Mouse (Mus musculus) thymus, postnatal 0 days (tissue): ENCODE data around the gene Col20a1. TPM values are rescaled to one million over a fixed set of nuclear protein-coding genes. Genes with fewer than 3 reads are reported as not detected.
A peak's percentile ranks its signal among the peaks of the same experiment; 100 is the strongest.

Experiments
- DNase-seq: peaks from one replicate; pipeline ENCODE4 v3.0.0-alpha.2; 2015; ENCODE audit warnings: low spot score
- polyA plus RNA-seq: library from polyadenylated mRNA; unstranded; fragments of >200 nt; fragmentation: Nextera tagmentation; extraction: Ambion mirVana; gene quantifications from 2 replicates; pipeline ENCODE4 v1.2.1, GENCODE M21; 2015

Gene Col20a1
- polyA plus RNA-seq, 1 experiment from 2014 or later, result 0.57 TPM

GRCm38 (mm10) chr2:180994360-180994759 is 8.0 kb downstream of the Col20a1 start:
- no peak for DNase-seq

DNA sequence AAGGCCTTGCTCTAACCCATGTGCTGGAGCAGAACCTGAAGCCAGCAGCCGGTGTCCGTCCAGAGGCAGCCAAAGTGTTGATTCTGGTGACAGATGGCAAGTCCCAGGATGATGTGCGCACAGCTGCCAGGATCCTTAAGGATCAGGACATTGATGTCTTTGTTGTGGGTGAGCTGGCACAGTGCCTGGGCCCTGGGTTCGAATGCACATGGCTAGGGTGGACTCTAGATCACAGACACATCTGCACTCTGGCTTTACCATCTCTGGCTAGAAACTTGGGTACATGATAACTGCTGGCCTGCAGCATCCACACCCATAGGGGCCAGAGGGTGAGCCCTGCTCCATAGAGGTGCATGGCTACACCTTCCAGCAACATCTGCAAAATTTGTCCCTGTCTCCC is 9.1 kb downstream of the Col20a1 start:
- no peak for DNase-seq

GRCm38 (mm10) chr2:180996436-180996835 is 10.1 kb downstream of the Col20a1 start:
- DNase-seq, result peak; percentile 31

- no peak for DNase-seq
Observed at GRCm38 (mm10) chr2:180996905-180997304, 10.6 kb downstream of the Col20a1 start.

DNA sequence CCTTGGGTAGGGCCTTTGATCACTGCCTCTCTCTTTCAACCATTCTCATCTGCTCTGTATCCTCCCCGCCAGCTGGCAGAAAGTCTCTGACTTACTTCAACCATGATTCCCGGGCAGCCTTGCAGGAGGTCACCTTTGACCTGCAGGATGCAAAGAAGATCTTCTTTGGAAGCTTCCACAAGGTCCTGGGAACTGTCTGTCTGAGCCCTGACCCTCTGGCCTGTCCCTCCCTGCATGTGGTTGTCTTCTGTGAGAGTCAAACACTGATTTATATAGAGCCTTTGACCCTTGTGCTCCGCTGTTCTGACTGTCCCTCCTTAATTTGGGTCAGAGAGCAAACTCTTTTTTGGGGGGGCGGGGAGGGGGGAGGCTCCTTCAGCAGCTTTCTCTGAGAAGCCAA is 20.7 kb downstream of the Col20a1 start:
- DNase-seq, result no peak

DNA sequence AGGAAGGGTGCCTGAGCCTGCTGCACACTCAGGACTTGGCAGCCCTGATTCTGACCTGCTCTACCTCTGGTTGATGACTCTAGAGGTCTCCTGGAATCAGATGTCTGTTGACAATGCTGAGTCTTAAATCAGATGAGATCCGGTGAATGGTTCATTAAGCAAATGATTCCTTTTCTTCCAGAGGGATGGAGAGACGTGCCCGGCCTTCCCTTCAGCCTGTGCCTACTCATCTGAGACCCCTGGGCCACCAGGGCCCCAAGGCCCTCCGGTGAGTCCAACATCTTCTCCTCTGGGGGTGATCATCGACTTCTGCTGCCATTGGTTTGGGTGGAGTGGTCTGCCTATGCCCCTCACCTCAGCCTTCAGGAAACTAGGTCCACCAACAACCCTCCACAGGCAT is 22.0 kb downstream of the Col20a1 start:
- no peak for DNase-seq

DNA sequence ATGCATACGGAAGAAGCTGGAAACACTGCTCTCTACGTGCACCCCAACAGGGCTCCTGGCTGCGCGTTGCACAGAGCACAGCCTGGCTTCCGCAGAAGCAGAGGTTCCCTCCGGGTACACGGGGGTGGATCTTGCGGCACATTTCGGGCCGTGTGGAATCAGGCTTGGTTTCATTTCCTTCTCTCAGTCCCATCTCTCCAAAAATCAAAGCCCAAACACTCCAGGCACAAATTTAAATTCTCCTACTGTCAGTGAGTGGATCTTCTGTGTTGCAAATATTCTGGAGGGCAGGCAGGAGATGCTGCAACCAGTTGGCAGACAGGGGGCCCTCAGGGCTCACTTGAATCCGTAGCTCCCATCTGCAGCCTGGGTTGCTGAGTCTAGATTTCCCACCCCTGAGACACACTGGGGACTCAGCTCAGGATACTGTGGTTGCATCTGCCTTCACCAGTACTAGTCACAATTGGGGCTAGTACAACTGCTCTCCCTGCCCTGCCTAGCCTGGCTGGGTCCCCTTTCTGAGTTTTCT is 45.1 kb downstream of the Col20a1 start:
- no peak for DNase-seq

DNA sequence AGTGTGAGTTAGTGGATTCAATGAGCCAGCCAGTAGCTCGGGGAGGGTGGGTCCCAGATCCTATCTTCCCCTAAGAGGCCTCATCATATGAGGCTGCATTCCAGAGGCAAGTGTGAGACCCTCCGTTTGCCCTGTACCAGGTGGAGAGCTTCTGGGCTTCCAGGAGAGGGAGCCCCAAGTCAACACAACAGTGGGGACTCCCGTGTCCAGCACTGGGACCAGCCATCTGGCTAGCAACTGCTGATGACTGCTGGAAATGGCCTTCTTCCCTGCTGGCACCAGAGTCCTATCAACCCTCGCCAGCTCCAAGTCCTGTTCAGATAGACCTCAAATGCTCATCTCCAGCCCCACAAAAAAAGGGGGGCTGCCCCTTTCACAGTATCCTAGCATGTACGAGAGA is 46.1 kb downstream of the Col20a1 start:
- DNase-seq, result no peak

DNA sequence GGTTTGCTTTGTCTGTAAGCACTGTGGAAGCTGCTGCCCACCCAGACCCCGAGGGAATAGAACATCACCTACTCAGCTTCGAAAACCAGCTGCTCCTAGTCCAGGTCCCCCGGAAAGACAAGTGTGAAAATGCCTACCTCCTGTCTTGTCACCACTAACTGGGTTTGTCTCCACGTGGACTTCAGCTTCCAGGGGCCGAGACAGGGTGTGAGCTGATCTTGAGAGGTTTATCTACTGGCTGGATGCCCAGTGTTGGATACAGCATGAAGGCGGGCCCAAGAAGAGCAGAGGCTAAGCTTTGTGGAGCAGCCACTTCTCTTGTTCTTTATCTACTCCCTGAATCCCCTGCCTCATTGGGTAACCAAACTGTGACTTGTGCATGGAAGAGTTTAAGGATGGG is 47.0 kb downstream of the Col20a1 start:
- no peak for DNase-seq

- no peak for DNase-seq
Observed at GRCm38 (mm10) chr2:181035186-181035585, 48.9 kb downstream of the Col20a1 start.

DNA sequence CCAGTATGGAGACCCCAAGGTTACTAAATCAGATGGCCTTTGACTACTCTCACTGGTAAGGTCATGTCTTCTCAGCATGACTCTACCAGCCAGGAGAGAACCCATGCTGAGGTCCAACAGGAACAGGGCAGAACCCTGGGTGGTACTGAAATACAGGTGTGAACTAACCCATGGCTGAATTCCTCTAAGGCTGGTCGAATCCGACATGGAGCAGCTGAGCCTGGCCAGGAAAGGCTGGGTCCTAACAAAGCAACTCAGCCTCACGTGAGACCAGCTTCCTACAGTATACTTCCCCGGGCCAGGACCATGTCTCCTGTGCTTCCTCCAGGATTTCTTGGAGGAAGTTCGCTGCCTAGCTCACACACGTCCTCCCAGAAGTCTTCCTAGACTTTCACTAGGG is 50.2 kb downstream of the Col20a1 start:
- no peak for DNase-seq

DNA sequence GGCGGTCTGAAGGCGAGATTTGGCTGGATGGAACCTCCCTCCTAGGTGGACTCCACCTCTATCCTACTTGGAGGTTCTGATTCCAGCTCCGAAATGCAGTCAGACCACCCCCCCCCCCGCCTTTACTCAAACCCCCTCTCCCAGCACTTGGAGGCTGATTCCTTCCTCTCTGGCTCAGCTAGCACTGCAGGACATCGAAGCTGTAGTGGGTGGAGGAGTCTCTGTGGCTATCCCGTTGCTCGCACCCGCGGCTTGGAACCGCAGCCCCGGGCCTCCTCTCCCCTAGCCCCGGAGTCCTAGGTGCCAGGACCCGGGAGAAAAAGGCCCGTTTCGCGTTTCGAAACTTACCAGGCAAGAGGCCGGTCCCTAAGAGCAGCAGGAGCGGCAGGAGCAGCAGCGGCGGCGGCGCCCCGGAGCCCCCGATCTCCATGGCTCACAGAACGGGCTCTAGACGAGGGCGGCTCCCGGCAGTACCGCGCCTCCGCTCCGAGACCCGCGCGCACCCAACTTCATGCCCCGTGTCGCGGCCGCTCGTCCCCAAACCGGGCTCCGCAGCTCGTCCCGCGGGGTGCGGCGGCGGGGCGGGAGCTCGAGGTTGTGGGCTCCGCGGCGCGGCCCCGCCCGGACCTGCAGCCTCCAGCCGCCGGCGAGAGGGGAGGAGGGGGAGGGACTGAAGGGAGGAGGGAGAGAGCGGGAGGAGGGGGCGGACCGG is 52.5 kb downstream of the Col20a1 start:
- no peak for DNase-seq

DNA sequence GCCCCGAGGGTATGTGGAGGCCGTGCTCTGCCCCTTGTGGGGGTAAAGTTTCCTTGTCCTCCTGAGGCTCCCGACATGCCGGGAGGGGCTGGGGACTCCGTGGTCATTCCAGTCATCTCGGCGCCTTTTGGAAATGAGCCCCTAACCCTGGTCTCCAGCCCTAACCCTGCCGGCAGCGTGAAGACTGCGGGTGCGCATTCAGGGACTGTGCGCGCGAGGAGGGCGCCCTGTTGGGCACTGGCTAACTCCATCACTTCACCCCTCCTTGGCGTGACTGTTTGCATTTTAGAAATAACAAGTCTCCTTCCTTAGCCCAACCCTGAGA is 53.0 kb downstream of the Col20a1 start:
- no peak for DNase-seq

GRCm38 (mm10) chr2:181041941-181042340 is 55.6 kb downstream of the Col20a1 start:
- DNase-seq, result no peak

DNA sequence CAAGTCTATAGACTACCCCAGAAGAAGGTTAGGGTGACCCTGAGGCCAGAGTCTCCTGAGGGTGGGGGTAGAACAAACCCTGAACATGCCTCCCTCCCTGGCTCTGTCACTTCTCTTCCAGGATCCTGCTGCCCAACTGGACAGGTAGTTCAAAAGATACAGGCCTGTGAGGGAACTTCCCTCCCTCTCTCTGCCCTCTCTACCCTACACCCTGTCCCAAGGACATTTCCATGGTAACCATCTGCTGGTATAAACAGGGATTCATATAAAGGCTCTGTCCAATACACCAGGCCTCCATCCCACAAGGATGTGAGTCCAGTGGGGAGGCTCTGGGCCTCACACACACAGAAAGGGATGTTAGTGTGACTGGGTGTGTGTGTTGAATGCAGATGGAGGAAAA is 56.0 kb downstream of the Col20a1 start:
- no peak for DNase-seq

DNA sequence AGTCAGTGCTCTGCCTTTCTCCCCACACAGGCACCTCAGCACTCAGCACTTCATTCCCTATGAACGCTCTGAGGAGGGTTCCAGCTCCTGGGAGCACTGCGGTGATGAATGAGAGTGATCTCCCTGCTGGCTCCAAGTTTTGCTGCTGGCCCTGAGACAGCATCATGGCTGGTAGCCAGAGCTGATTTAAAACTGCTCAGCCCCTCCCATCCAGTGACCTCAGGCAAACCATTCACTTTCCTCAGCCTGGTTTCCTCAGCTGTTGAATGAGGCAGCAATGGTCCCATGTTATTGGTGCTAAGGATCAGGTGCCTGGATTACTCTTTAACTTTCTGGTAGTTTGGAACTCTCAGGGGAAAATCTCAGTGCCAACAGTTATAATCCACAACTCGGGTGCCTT is 57.1 kb downstream of the Col20a1 start, which contains the start of gene Chrna4:
Gene Chrna4 (minus strand): TSS at position 110 of the 400 bp plus-strand sequence.
- DNase-seq, result no peak

DNA sequence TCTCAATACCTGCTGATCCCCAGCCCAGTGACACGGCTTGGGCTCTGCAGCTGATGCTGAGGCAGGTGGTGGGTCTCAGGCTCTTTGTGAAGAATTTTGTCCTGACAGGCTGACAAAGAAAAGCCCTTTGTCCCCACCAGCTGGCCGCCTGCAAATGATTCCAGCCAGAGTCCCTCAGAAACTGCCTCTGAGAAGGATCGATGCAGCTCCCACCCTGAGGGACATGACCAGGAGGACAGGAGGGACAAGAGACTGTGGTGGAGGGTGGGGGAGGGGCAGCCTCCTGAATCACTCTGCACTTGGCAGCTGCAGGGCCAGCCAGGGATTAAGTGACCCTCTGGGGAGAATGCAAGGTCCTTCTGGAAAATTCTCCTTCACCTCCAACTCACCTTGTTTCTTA is 57.7 kb downstream of the Col20a1 start:
- no peak for DNase-seq

DNA sequence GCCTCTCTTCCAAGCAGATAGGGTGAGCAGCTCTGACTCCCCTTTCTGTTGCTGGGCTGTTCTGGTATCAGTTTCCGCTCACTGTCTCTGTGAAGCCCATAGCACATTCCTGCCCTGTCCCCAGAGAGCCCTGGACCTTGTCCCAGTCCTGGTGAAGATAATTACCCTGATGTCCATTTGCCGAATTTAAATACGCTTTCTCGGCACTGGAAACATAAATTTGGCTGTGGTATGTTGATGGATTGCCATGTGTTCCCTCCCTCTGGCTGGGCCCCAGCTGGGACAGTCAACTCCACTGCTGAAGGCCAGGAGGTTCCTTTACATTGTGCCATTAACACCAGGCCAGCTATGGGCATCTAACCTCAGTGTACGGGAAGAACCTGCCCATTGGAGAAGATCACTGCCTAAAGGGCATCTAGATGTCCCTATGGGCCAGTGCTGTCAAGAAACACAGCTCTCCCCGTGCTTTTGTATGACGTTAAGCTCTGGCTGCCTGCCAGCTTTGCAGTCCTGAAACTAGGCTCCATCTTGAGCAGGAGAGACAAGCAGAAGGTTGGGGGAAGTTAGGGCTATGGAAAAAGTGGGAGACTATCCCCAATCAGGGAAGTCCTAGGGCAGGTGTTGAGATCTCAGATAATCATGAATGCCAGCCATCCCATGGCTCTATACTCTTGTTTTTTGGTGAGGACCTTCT is 62.1 kb downstream of the Col20a1 start:
- no peak for DNase-seq

- no peak for DNase-seq
Observed at GRCm38 (mm10) chr2:181048986-181049385, 62.7 kb downstream of the Col20a1 start.

- no peak for DNase-seq
Observed at GRCm38 (mm10) chr2:181052171-181052570, 65.8 kb downstream of the Col20a1 start.

GRCm38 (mm10) chr2:181057341-181057740 is 71.0 kb downstream of the Col20a1 start:
- no peak for DNase-seq

DNA sequence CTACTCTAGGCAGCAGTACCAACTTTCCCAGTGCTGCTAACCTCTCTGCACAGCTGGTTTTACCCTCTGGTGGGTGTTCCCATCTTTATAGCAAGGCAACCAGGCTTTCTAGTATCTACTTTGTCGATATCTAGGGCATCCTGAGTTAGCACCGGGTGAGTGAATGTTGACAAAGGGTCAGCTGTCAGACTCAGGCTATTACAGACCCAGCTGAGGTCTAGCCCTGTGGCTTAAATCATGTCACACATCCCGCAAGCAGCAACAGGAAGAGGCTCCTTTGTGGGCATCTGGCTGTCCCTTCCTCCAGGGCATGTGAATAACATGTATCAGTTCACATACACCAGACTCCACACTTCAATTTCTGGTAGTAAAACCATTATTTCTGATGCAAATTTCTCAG is 71.9 kb downstream of the Col20a1 start:
- no peak for DNase-seq

GRCm38 (mm10) chr2:181060127-181060526 is 73.8 kb downstream of the Col20a1 start:
- peak; percentile 53 for DNase-seq
